24 mouse cellular contexts compared by ENCODE assay signal in the genomic region with DNA sequence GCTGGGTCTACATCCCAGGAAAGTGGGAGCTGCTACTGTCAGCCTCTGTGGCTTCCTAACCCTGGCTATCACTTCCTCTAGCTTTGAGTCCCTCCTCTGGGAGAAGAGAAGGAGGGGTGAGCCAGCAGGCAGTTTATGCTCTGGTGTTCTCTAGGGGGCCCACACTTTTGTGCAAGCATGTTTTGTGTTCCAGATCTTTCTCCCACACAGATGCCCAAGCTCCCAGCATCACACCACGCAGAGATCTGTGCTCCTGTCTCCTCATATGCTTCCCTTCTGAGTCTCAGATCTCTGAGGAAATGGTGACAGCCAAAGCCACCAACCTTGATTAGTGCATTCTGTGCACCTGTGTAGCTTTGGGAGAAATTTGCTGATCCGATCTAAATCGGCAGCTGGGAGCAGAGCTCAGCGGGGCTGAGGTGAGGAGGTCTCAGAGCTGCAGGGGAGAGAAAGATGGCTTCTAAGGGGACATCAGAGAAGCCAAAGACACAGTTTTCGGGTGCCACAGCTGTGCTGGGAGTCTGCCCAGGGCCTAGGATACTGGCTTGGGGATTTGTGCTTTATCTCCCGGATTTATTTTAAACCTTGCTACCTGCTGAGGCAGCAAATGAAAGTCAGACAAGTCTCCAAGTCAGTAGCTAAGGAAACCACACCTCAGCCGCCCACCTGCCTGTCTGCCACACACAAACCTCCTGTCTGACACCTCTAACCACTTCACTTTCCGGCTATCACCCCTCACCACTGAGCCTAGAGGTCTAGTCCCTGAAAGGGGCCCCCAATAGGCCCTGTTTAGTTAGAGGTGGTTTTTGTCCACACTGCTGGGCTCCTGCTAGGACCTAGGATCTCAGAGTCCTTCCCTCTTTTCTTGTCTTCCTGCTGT.
DNase-seq lines count a peak whose midpoint lies in the region; ATAC-seq and TF ChIP-seq lines count a peak whose summit lies in the region.
"Had no signal": no experiment of that assay in that cellular context is flagged by ENCODE, and none has a peak within 500 bp of the region (broad histone marks: within the 10 kb centered on the region; RNA-seq: fewer than 3 reads in every experiment).

No protein-coding gene starts in this region.

- peak; percentile 88 for ATAC-seq in frontal cortex, adult (ENCODE audit: low TSS enrichment)
- ATAC-seq: forebrain, embryonic 16.5 days; intestine, embryonic 16.5 days; lung, postnatal 0 days; midbrain, embryonic 15.5 days had no signal

- H3K27me3 ChIP-seq in thymus, adult 2 months (ENCODE audit: control insufficient read depth, insufficient read depth, low read length) = no peaks in the 10 kb centered on the region
- H3K27me3 ChIP-seq: embryonic facial prominence, embryonic 15.5 days; hindbrain, embryonic 12.5 days; midbrain, embryonic 15.5 days had no signal

- H3K4me1 ChIP-seq in thymus, adult 2 months (replicated peaks; ENCODE audit: control insufficient read depth, insufficient read depth, low read length) = peaks cover 18% of the 10 kb centered on the region
- H3K4me1 ChIP-seq: embryonic facial prominence, embryonic 15.5 days; heart, embryonic 10.5 days; kidney, embryonic 15.5 days; midbrain, embryonic 15.5 days had no signal

- TF ChIP-seq CTCF in thymus, adult 2 months (IDR thresholded peaks at IDR 0.05; ENCODE audit: borderline replicate concordance, control insufficient read depth, extremely low read depth, insufficient read depth, low read length, poor library complexity) = no peak

- H3K36me3 ChIP-seq in thymus, adult 2 months (ENCODE audit: control insufficient read depth, insufficient read depth, low read length) = no peaks in the 10 kb centered on the region
- H3K36me3 ChIP-seq: embryonic facial prominence, embryonic 15.5 days; heart, embryonic 10.5 days; hindbrain, embryonic 12.5 days; kidney, embryonic 15.5 days; midbrain, embryonic 15.5 days had no signal

- WGBS in thymus, adult 2 months = 5% methylated on average over 8 of the region's 8 CpGs

- H3K27ac ChIP-seq in thymus, adult 2 months (ENCODE audit: control insufficient read depth, insufficient read depth, low read length) = peak overlapping the region; percentile 23; the same call in 1 of the 2 replicates
- H3K27ac ChIP-seq: embryonic facial prominence, embryonic 15.5 days; heart, embryonic 10.5 days; hindbrain, embryonic 12.5 days; kidney, embryonic 15.5 days; midbrain, embryonic 15.5 days had no signal

- no peak for DNase-seq in frontal cortex, postnatal 10 days (ENCODE audit: low spot score in 2 of 2)
- DNase-seq in right cerebral cortex, adult 18-20 months = peak; percentile 16
- DNase-seq in right cerebral cortex, postnatal 36 days (ENCODE audit: low spot score in 2 of 2) = no peak
- peak; percentile 61 for DNase-seq in thymus, adult 2 months
- DNase-seq in cerebellum, adult 8-10 months = no peak
- no peak for DNase-seq in lung, postnatal 4 days
- no peak for DNase-seq in spleen, postnatal 4 days (ENCODE audit: low spot score in 2 of 2)
- DNase-seq: adrenal gland, postnatal 10 days; cerebellum, adult 11-12 months; cerebellum, postnatal 25 days; heart, postnatal 10 days; kidney, postnatal 4 days; layer of hippocampus, postnatal 36 days; liver; retina, postnatal 1 day had no signal

- TF ChIP-seq POLR2A in thymus, adult 2 months (IDR thresholded peaks at IDR 0.05; ENCODE audit: control insufficient read depth, extremely low read depth, insufficient read depth, low read length, poor library complexity) = no peak

- H3K4me3 ChIP-seq in thymus, adult 2 months (ENCODE audit: control insufficient read depth, insufficient read depth, low read length) = no peak overlapping the region
- H3K4me3 ChIP-seq: embryonic facial prominence, embryonic 15.5 days; heart, embryonic 10.5 days; hindbrain, embryonic 12.5 days; kidney, embryonic 15.5 days; midbrain, embryonic 15.5 days had no signal

Comparison
In these comparisons a context has a peak if more than half of its experiments do, and no peak if none do; other contexts are left out.
1. DNase-seq: peak in right cerebral cortex, adult 18-20 months (single experiment) and thymus, adult 2 months (single experiment); none in frontal cortex, postnatal 10 days (0 of 2), right cerebral cortex, postnatal 36 days (0 of 2), cerebellum, adult 8-10 months (single experiment), lung, postnatal 4 days (0 of 2) and spleen, postnatal 4 days (0 of 2).